Mouse (Mus musculus) macrophage (primary cell): ENCODE measurements around the gene Lrmda. TPM values are rescaled to one million over a fixed set of nuclear protein-coding genes. Genes with fewer than 3 reads are reported as not detected.

Source experiments
- H3K27ac ChIP-seq: fragments of 350-480 bp; formaldehyde crosslinking; 2 replicates; pipeline ENCODE4 v1.9.0; 2021
- H3K36me3 ChIP-seq: fragments of 350-480 bp; formaldehyde crosslinking; 2 replicates; pipeline ENCODE4 v1.9.0; 2021; ENCODE audit errors: inconsistent target
- H3K4me3 ChIP-seq: fragments of 350-480 bp; formaldehyde crosslinking; 2 replicates; pipeline ENCODE4 v1.9.0; 2021; ENCODE audit errors: inconsistent target
- H3K79me2 ChIP-seq: fragments of 350-480 bp; formaldehyde crosslinking; 2 replicates; pipeline ENCODE4 v1.9.0; 2021; ENCODE audit errors: inconsistent target
- WGBS: methylation state at CpG from one replicate; pipeline ENCODE4 v1.1.7; 2026; ENCODE audit warnings: inconsistent platforms; ENCODE audit not compliant: missing documents; 5-methylcytosine and 5-hydroxymethylcytosine counted together
- polyA plus RNA-seq: library from polyadenylated mRNA; stranded (reverse); fragments of 250-400 nt; gene quantifications from 3 replicates; pipeline ENCODE4 v1.2.4, GENCODE M21; 2018; ENCODE audit warnings: inconsistent platforms

Gene Lrmda
- polyA plus RNA-seq, 1 experiment from 2014 or later: 18.1 TPM

DNA sequence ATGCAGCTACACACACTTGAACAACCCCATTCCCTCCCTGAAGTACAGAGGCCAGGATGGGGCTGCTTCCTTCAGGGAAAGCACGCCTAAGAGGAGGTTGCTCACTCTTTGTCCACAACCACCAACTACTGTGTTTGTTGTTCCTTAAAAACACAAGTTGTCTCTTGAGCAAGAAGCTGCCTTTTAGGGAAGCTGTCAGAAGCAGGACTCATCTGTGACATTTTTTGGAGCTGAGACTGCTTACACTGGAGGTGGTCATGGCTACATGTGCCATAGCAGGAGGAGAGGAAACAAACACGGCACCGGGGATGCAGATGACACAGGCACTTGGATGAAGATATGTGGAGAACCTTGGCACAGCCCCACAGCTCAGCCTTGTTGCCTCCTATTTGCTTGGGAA lies 65.9 kb downstream of the Lrmda start:
- Histone ChIP-seq H3K36me3 (no peaks in the 10 kb centered on the region), H3K27ac (no peak overlapping the region), H3K79me2 (no peaks in the 10 kb centered on the region; the same call in 1 of the 2 replicates), H3K4me3 (no peak overlapping the region)
- 72% methylated on average over 3 of the region's 3 CpGs for WGBS

DNA sequence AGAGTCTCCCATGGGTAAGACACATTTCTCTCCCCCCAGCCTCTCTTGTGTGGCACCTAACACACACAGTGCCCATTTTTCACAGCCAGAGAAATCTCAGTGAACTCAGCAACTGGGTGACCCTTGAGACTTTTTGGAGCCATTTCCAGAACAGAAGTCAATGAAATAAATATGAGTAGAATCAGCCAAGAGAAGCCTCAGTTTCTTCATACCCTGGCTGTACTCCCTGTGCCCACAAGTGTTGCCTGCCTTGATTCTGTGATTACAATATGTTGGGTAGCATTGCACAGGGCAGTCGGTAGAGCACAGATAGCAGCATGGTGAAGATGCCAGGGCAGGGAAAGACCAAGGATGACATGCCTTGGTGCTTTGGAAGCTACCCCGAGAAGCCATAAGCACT lies 69.1 kb downstream of the Lrmda start:
- Histone ChIP-seq H3K4me3 (no peak overlapping the region), H3K79me2 (no peaks in the 10 kb centered on the region; the same call in 1 of the 2 replicates), H3K36me3 (no peaks in the 10 kb centered on the region), H3K27ac (no peak overlapping the region)
- 97% methylated on average over 2 of the region's 2 CpGs for WGBS

DNA sequence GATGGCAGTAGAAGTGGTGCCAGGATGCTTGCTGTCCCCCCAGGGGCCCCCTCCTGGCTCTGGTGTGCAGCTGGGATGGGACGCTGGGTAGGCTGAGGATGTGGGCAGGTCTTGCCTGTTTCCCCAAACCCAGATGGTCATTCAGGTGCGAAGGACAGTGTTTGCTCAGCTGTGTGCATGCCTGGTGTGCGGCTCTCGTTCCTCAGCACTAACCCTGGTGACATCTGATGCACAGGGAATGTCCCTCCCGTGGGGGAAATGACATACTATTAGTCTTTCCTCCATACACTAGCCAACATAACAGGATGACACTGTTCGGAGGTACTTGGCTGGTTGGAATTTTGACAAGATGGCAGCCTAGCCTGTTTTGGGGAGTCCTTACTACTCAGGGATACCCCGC lies 69.8 kb downstream of the Lrmda start:
- no peaks in the 10 kb centered on the region for H3K36me3 ChIP-seq
- no peaks in the 10 kb centered on the region; the same call in 1 of the 2 replicates for H3K79me2 ChIP-seq
- H3K4me3 ChIP-seq: no peak overlapping the region
- no peak overlapping the region for H3K27ac ChIP-seq
- 88% methylated on average over 7 of the region's 7 CpGs for WGBS

DNA sequence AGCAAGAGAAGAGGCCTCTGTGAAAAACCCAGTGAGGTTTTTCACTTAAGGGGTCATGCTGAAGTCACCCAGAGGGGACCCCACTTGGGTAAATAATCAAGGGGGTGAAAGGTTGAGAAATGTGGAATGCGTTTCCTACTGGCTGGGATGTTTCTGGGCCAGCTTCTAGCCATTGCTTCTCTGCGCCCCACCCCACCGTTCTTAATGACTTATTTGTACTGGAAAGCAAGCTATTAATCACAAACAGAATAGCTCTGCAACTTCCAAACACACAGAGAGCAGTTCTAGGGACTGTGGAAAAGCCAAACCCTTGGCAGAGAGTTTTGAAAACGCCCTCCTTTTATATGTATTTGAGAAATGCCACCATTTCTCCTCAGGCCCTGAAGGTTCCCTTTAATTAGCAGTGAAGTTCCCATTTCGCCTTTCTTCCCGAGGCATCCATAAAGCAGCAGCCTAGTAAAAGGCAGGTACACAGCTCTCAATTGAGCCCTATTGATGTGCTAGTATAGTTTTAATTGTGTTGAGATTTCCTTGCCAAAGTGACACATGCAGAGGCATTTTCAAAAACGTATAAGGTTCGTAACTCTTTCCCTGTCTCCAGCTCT lies 70.5 kb downstream of the Lrmda start:
- Histone ChIP-seq H3K27ac (no peak overlapping the region), H3K36me3 (no peaks in the 10 kb centered on the region), H3K79me2 (no peaks in the 10 kb centered on the region; the same call in 1 of the 2 replicates), H3K4me3 (no peak overlapping the region)
- WGBS: 90% methylated on average over 8 of the region's 8 CpGs

DNA sequence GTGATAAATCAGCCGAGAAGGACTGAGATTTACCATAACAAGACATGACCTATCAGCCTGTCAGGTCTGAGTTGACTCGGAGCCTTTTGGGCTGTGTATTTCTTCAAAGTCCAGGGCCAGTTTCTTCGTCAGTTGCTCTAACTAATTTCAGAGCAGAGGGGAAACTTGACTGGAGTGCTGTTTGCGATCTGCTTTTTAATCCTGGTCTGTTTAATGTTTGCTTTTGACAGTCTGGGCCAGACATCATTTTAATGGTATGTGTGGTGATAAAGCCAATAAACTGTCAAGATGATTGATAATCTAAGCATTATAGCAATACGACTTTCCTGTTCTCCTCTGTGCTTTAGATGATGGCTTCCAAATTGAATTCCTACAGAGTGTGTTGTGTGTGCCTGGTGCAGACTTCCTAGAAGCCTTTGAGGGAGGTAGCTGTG lies 71.3 kb downstream of the Lrmda start:
- Histone ChIP-seq H3K27ac (no peak overlapping the region), H3K4me3 (no peak overlapping the region), H3K36me3 (no peaks in the 10 kb centered on the region), H3K79me2 (no peaks in the 10 kb centered on the region; the same call in 1 of the 2 replicates)
- 77% methylated on average over 5 of the region's 5 CpGs for WGBS

DNA sequence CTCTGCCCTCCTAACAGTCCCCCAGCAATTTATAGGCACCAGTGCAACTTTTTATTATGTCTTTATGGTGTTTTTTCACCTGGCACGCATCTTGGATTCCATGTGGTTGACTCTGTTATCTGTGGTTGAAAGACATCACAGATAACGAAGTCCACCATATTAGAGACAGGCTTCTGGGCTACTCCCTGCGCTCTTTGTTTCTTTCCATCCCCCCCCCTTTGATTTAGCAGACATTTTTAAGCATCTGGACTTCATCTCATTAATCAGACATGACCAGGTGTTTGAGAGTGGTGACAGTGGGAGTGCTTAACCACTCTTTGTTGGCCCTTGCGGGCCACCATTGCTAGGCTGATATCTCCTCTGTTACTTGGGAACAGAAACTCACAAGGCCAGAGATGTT lies 71.8 kb downstream of the Lrmda start:
- 95% methylated on average over 4 of the region's 4 CpGs for WGBS

DNA sequence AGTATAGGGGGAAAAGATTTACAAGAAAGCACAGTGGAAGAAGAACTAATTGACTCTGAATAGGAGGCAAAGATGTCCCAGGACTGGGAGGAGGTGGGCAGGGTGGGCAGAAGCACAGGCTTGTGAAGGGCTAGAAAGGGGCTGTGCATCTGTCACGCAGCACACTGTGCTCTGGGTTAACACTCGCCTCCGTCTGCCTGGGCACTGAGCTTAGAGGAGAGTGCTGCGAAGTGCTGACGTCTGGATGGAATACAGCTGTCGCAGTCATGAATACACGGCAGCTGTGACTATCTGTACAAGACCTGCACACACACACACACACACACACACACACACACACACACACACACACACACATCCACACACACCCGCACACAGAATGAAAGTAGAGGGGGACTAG lies 73.6 kb downstream of the Lrmda start:
- Histone ChIP-seq H3K36me3 (no peaks in the 10 kb centered on the region), H3K4me3 (no peak overlapping the region), H3K79me2 (no peaks in the 10 kb centered on the region; the same call in 1 of the 2 replicates), H3K27ac (no peak overlapping the region)
- 95% methylated on average over 6 of the region's 8 CpGs for WGBS

More for the DNA sequence above, 71.8 kb downstream of the Lrmda start:
- H3K27ac ChIP-seq: no peak overlapping the region
- no peaks in the 10 kb centered on the region; the same call in 1 of the 2 replicates for H3K79me2 ChIP-seq
- no peaks in the 10 kb centered on the region for H3K36me3 ChIP-seq
- H3K4me3 ChIP-seq: no peak overlapping the region

DNA sequence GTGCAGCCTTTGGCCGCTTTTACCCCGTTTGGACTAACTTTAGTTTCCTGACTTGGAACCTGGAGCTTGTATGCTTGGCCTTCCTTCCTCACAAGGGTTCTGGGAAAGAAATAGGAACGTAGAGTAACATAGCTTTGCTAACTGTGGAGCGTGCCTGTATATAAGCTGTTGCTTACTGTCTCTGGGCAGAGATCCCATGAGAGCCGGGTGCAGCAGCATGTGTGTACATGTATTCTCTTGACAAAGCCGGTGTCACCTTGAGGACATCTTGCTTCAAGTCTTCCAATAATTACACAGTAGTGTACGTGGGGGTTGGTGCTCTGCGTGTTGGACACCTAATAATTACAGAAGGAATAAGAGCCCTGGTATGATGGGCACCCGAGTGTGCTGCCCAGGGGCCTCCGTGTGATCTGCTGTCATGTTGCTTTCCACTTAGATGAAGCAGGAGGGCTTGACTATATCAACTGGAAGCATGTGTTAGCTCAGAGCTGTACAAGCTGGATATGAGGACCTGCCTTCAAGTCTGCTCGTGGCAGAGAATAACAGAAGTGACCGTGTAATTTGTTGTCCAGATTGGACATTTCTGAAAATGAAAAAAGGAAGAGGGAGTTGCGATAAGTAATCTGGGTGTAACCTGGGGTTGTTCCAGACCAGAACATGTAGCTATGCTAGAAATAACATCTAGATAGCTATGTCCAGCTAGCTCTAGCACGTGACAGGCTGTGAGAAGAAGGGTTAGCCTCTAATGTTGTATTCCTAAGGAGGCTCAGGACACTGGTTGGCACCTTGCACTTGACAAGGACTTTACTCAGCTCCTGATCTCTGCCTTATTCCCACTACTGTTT lies 82.7 kb downstream of the Lrmda start:
- Histone ChIP-seq H3K36me3 (no peaks in the 10 kb centered on the region; the same call in 1 of the 2 replicates), H3K4me3 (no peak overlapping the region), H3K27ac (no peak overlapping the region), H3K79me2 (no peaks in the 10 kb centered on the region; the same call in 1 of the 2 replicates)
- 84% methylated on average over 14 of the region's 14 CpGs for WGBS

DNA sequence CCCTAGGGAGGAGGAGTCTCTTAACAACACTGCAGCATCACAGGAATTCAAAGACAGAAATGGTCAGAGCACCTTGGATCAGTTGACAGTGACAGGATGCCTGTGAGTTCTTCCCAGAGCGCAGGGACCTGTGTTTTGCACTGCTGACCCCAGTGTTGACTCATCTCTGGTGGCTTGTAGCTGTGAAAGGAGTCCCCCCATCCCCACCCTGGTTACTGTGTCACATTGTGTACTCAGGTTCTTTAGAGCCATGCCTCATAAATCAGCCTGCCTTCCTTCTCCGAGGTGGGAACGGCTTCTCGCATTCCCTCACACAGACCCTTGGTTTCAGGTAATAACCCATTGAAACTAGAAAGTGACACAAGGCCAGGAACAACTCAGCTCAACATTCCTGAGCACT lies 86.3 kb downstream of the Lrmda start:
- Histone ChIP-seq H3K79me2 (no peaks in the 10 kb centered on the region; the same call in 1 of the 2 replicates), H3K36me3 (no peaks in the 10 kb centered on the region; the same call in 1 of the 2 replicates), H3K4me3 (no peak overlapping the region), H3K27ac (no peak overlapping the region)
- WGBS: 89% methylated on average over 4 of the region's 4 CpGs

DNA sequence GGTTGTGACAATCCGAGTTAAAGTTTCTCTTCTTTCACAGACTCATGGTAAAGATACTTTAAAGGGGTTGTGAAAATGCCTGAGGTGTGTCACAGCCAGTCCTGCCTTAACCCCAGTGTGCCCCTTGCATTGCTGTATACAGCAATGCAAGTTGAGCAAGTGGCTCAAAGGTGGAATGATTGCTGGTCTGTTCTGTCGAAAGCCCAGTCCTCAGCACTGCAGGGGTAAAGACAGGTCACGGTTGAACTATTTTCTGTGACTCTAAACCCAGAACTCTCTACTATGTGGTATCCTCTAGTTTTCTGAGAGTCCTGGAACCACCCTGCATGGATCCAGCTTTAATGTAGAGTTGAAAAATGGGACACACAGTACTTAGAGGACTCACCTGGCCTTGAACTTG lies 87.3 kb downstream of the Lrmda start:
- H3K4me3 ChIP-seq: no peak overlapping the region
- WGBS: 93% methylated on average over 3 of the region's 3 CpGs
- H3K36me3 ChIP-seq: no peaks in the 10 kb centered on the region; the same call in 1 of the 2 replicates
- no peak overlapping the region for H3K27ac ChIP-seq
- H3K79me2 ChIP-seq: no peaks in the 10 kb centered on the region; the same call in 1 of the 2 replicates

DNA sequence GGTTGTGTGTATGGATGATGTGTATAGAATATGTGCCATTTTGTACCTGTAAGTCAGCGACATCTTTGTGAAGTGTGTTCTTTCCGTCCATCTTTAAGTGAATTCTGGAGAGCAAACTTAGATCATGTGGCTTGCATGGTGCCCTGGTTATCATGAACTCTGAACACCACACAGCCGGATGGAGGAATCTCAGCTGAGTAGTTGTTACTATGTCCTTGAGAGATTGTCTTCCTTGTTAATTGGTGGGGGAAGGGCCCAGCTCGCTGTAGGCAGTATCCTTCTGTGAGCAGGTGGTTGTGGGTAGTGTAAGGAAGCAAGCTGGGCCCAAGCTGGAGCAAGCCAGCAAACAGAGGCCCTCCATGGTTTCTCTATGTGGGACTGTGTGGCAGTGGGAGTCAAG lies 89.9 kb downstream of the Lrmda start:
- H3K36me3 ChIP-seq: no peaks in the 10 kb centered on the region; the same call in 1 of the 2 replicates
- 82% methylated on average over 4 of the region's 4 CpGs for WGBS
- no peak overlapping the region for H3K4me3 ChIP-seq
- H3K79me2 ChIP-seq: no peaks in the 10 kb centered on the region; the same call in 1 of the 2 replicates
- H3K27ac ChIP-seq: no peak overlapping the region

DNA sequence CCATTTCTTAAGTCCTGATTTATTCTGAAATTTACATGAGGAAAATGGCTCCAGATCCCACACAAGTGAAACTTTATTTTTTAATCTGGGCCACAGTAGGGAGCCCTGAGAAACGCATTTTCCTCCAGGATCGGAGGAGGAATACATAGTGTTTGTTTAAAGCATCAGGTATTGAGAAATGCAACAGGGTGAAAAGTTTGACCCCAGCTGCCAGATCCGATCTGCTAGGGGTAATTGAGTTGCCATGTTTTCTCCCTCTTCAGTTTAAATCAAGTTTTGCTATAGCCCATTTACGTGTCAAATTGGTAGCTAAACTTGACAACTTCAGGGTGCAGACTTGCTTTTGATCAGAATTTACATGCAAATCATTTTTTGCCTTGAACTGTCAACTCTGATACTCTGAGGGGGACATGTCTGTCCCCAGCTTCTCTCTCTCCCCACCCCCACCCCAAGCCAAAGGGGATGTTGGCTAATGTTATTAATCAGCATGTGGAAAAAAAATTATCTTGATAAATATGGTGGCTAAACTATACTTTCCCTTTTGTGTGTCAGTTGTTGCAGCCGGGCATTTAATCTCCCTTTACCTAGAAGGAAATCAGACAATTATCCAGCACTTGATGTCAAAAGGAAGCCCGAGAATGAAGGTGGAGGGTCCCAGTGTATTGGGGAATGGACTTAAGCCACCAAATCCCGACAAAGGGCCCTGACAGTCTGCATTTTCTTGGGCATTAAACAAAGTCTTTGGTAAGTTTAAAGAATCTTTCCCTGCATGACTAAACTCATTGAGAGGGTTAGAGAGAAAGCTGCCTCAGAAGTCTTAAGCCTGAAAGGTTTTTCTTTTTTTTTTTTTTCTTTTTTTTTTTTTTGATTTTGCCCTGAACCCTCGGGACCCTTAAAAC lies 94.2 kb downstream of the Lrmda start:
- WGBS: 96% methylated on average over 8 of the region's 8 CpGs
- Histone ChIP-seq H3K4me3 (no peak overlapping the region), H3K27ac (no peak overlapping the region), H3K36me3 (no peaks in the 10 kb centered on the region), H3K79me2 (no peaks in the 10 kb centered on the region)

DNA sequence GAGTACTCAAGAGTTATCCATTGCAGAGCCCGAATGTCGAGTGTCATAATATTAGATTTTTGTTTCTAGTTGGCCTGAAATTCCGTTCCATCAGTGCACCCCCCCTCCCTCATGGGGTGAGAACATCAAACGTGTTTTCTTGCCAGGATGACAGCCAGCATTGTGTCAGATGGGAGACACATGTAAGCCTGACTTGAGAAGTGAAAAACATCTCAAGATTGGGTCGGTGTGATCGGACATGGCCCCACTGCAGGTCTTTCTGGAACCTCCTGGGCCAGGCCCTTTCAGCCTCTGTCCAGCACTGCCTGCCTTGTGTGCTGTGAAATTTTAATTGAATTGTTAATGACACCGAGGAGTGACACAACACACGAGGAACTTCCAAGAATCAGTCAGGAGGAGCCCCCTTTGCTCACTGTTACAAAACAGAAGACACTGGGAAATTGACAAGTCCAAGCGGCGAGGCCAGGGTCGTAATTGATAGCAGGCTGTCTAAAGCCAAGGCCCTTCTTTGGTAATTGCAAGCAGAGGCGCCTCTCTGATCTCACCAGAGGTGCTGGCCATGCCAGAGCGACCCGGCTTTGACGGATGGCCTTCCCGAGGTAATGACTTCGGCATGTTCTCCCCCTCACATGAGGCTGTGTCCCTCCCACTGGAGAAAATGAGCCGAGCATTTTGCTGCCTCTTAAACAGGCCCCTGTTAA lies 95.3 kb downstream of the Lrmda start:
- 93% methylated on average over 16 of the region's 18 CpGs for WGBS
- H3K27ac ChIP-seq: no peak overlapping the region
- no peaks in the 10 kb centered on the region for H3K36me3 ChIP-seq
- H3K4me3 ChIP-seq: no peak overlapping the region
- H3K79me2 ChIP-seq: no peaks in the 10 kb centered on the region

DNA sequence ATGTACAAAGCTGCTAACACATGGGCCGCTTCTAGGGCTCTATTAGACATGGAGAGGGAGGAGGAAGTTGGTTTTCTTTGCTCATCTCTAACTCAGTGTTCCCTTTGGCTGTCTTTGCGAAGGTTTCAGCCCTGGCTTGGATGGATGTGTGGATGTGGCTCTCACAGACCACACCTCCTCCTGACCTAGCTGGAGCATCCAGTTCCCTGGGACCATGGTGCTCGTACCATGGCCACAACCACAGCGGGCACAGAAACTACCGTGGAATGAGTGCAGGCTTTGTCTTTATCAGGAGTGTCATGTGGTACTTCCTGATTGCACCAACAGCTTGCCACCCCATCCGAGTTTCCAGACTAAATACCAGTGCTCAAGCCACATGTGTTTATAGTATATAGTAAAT lies 98.6 kb downstream of the Lrmda start:
- no peaks in the 10 kb centered on the region for H3K36me3 ChIP-seq
- WGBS: 70% methylated on average over 6 of the region's 6 CpGs
- no peak overlapping the region for H3K27ac ChIP-seq
- no peak overlapping the region for H3K4me3 ChIP-seq
- H3K79me2 ChIP-seq: no peaks in the 10 kb centered on the region
